Mouse (Mus musculus) midbrain, embryonic 16.5 days (tissue): ENCODE measurements around the gene Ugp2. TPM values are rescaled to one million over a fixed set of nuclear protein-coding genes. Genes with fewer than 3 reads are reported as not detected.

Source experiments
- ATAC-seq: fragments of 200-750 bp; cut with Nextera tagmentation; 2 replicates; pipeline ENCODE4 v1.8.0; 2017; ENCODE audit warnings: moderate TSS enrichment
- H3K27ac ChIP-seq: fragments of 300-500 bp; sonication (generic); 2 replicates; pipeline ENCODE4 v1.5.1; 2014; ENCODE audit warnings: mild to moderate bottlenecking, low read length, mixed read lengths
- H3K27me3 ChIP-seq: fragments of 300-500 bp; sonication (generic); 2 replicates; pipeline ENCODE4 v1.6.1; 2014; ENCODE audit warnings: low read depth, low read length, mixed read lengths; ENCODE audit not compliant: control insufficient read depth, insufficient read depth
- H3K36me3 ChIP-seq: fragments of 300-500 bp; sonication (generic); 2 replicates; pipeline ENCODE4 v1.6.1; 2014; ENCODE audit warnings: mild to moderate bottlenecking, low read length, moderate library complexity, mixed read lengths; ENCODE audit not compliant: control insufficient read depth, insufficient read depth
- H3K4me1 ChIP-seq: fragments of 300-500 bp; sonication (generic); 2 replicates; pipeline ENCODE4 v1.6.1; 2014; ENCODE audit warnings: mild to moderate bottlenecking, low read length, mixed read lengths; ENCODE audit not compliant: control insufficient read depth, insufficient read depth
- H3K4me2 ChIP-seq: fragments of 300-500 bp; sonication (generic); 2 replicates; pipeline ENCODE4 v1.6.1; 2014; ENCODE audit warnings: mild to moderate bottlenecking, low read length, mixed read lengths
- H3K4me3 ChIP-seq: fragments of 300-500 bp; sonication (generic); 2 replicates; pipeline ENCODE4 v1.5.1; 2014; ENCODE audit warnings: low read depth, mild to moderate bottlenecking, low read length, moderate library complexity, mixed read lengths
- H3K9ac ChIP-seq: fragments of 300-500 bp; sonication (generic); 2 replicates; pipeline ENCODE4 v1.6.1; 2014; ENCODE audit warnings: low read depth, low read length, mixed read lengths
- H3K9me3 ChIP-seq: fragments of 300-500 bp; sonication (generic); replicated peaks from 2 replicates; pipeline ENCODE4 v1.6.1; 2014; ENCODE audit warnings: mild to moderate bottlenecking, low read length, mixed read lengths; ENCODE audit not compliant: control insufficient read depth, poor library complexity, severe bottlenecking
- WGBS: fragments of 180-500 bp; shearing (Covaris S2); extraction: QIAGEN DNeasy Blood & Tissue Kit; methylation state at CpG from one replicate; pipeline ENCODE4 v1.1.7; 2014; 5-methylcytosine and 5-hydroxymethylcytosine counted together
- polyA plus RNA-seq: library from polyadenylated mRNA; unstranded; fragments of >200 nt; fragmentation: Nextera tagmentation; extraction: Ambion mirVana; gene quantifications from 2 replicates; pipeline ENCODE4 v1.2.1, GENCODE M21; 2015

Gene Ugp2
- polyA plus RNA-seq, 1 experiment from 2014 or later = 66.4 TPM

DNA sequence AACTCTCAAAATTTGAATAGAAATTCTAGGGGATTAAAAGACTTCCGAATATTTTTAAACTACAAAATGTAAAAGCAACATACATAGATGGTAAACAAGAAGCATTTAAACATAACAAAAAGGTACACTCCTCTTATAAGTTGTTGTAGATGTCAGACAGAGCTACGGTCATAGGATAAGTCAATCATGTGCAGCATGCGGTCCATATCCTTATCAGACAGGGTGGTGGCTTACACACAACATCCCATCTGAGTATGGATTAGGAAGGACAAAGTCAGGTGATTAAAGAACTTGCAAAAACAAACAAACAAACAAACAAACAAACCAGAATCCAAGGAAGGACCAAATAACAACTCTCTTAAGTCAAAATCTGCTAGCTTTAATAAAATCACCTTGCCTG is 25.0 kb downstream of the Ugp2 start:
- ATAC-seq = no peak
- Histone ChIP-seq H3K4me1 (no peaks in the 10 kb centered on the region), H3K4me2 (no peak overlapping the region), H3K36me3 (no peaks in the 10 kb centered on the region; the same call in 1 of the 2 replicates), H3K9me3 (no peaks in the 10 kb centered on the region), H3K27ac (no peak overlapping the region), H3K27me3 (no peaks in the 10 kb centered on the region), H3K9ac (no peak overlapping the region), H3K4me3 (no peak overlapping the region)
- WGBS = 98% methylated on average over 3 of the region's 3 CpGs

DNA sequence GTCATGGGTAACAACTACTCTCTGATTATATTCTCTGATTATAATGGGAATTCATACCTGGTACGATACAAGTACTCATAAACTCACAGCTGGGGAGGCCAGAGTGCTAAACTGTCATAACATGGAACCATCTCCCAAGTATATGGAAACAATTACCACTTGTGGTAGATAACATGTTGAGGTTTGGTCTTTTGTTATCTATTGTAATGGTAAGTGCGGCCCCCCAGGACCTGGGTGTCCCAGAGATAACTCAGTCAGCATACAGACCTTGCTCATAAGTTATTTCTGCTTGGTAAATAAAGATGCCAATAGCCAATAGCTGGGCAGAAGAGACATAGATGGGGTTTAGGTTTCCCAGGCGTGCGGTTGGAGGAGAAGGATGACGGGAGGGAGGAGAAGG is 27.5 kb downstream of the Ugp2 start:
- Histone ChIP-seq H3K9ac (no peak overlapping the region), H3K27ac (no peak overlapping the region), H3K36me3 (no peaks in the 10 kb centered on the region; the same call in 1 of the 2 replicates), H3K4me3 (no peak overlapping the region), H3K9me3 (no peaks in the 10 kb centered on the region), H3K4me1 (no peaks in the 10 kb centered on the region), H3K27me3 (no peaks in the 10 kb centered on the region), H3K4me2 (no peak overlapping the region)
- 95% methylated on average over 5 of the region's 5 CpGs for WGBS
- ATAC-seq = no peak

DNA sequence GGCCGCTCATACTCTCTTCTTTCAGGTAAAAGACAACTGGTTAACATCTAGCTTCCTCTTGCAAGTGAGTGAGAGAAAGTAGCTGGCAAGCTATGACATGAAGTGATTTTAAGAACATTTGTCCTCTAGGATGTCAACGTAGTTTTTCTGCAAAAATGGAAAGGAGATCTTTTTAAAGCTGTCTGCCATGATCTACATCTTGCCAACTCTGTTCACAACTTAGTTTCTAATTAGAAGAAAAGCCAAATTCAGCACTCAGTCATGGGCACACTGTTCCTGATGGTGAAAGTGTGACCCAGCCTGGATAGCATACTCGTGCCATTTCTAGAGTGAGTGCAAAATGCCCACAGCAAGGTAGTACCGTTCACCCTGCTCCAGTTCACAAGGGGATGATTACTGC is 31.9 kb downstream of the Ugp2 start:
- no peaks in the 10 kb centered on the region for H3K27me3 ChIP-seq
- no peaks in the 10 kb centered on the region for H3K9me3 ChIP-seq
- H3K4me3 ChIP-seq = no peak overlapping the region
- no peaks in the 10 kb centered on the region for H3K36me3 ChIP-seq
- no peak overlapping the region for H3K4me2 ChIP-seq
- no peak overlapping the region for H3K9ac ChIP-seq
- no peaks in the 10 kb centered on the region for H3K4me1 ChIP-seq
- WGBS = 94% methylated on average over 4 of the region's 4 CpGs
- no peak overlapping the region for H3K27ac ChIP-seq
- no peak for ATAC-seq

DNA sequence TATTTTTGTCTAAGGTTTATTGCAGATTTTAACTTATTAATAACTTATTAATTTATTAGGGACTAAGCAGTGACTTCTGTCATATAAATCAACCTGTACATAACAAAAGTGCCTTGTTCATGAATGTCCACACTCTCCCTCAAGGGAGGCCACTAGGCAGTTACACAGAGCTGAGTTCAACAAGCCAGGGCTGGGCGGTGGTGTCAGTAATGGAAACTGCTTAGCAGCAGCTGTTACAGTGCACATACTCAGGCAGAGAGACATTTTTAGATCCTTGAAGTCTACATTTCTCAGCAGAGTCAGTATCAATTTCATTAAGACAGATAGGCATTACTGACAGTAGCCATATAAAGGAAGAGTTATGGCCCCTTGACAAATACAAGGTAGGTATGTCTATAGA is 33.1 kb downstream of the Ugp2 start:
- H3K4me3 ChIP-seq = no peak overlapping the region
- H3K4me1 ChIP-seq = no peaks in the 10 kb centered on the region
- WGBS = 100% methylated on average over 1 of the region's 1 CpGs
- H3K9ac ChIP-seq = no peak overlapping the region
- H3K36me3 ChIP-seq = no peaks in the 10 kb centered on the region; the same call in 1 of the 2 replicates
- H3K27me3 ChIP-seq = no peaks in the 10 kb centered on the region
- no peak overlapping the region for H3K4me2 ChIP-seq
- ATAC-seq = no peak
- H3K9me3 ChIP-seq = no peaks in the 10 kb centered on the region
- H3K27ac ChIP-seq = no peak overlapping the region

DNA sequence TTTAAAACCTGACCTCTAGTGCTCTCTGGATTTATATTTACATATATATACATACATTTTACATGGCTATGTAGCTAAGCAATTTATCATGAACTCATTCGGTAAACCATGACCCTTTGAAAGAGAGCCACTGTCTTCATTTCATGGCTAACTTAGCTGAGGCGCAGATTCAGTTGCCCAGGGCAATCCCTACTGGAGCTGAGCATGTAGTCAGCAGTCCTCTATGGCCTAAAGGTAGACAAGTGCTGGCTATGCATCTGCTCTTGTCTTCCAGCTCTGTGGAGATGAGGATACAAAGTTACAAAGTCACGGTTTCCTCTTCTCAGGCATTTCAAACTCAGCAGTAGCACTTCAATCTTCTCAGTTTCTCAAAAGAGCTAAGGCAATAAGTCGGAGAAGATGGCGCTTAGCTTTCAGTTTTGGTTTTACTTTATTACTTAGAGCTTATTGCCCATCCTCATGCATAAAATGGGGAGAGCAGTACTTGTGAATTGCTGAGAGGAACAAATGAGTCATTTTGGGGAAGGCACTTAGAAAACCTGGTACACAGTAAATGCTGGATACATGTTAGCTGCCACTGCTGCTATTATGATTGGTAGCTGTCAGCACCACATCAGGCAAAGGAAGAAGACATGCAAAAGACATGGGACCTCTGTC is 38.2 kb downstream of the Ugp2 start:
- Histone ChIP-seq H3K4me3 (no peak overlapping the region), H3K27ac (no peak overlapping the region), H3K9ac (no peak overlapping the region), H3K36me3 (peaks cover 17% of the 10 kb centered on the region), H3K4me2 (no peak overlapping the region), H3K9me3 (no peaks in the 10 kb centered on the region), H3K4me1 (no peaks in the 10 kb centered on the region), H3K27me3 (no peaks in the 10 kb centered on the region)
- WGBS = 95% methylated on average over 5 of the region's 5 CpGs
- ATAC-seq = no peak

DNA sequence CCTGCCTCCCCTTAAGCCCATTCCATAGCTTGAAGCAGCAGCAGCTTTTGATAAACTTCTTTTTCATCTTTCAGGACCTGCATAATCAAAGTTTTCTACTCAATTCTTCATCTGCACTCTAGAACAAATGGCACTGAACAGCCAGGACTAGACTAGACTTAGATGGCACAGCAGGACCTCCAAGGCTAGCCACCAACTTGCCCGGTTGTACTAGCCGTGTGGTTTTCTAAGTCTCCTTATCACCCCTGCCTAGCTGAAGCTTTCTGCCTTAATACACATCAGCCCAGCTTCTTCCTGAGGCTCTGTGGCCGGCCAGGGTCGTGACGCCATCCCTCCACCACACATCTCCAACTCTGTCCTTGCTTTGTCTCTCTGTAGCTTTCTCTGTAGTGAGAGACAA is 42.9 kb downstream of the Ugp2 start:
- Histone ChIP-seq H3K36me3 (peaks cover 17% of the 10 kb centered on the region), H3K9ac (no peak overlapping the region), H3K9me3 (no peaks in the 10 kb centered on the region), H3K4me2 (no peak overlapping the region), H3K4me3 (no peak overlapping the region), H3K27me3 (no peaks in the 10 kb centered on the region), H3K4me1 (no peaks in the 10 kb centered on the region), H3K27ac (no peak overlapping the region)
- ATAC-seq = no peak
- 92% methylated on average over 5 of the region's 5 CpGs for WGBS

DNA sequence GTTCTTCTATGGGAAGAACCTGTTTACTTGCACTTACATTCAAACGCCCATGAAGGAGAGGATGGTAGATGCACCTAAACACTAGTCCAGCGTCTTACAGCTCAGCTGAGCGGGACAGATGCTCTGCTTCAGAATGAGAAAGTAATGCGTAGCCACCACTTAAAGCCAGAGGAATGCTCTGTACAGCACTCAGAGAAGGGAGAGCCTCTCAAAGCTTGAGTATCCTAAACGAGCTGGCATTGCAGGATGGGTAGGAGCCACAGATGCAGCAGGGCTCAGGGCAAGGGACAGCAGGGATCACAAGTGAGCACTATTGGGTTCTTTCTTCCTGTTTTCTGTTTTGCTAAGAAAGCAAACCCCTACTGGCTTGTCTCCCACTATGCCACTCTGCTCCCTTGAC is 43.5 kb downstream of the Ugp2 start:
- H3K27me3 ChIP-seq = no peaks in the 10 kb centered on the region
- H3K27ac ChIP-seq = no peak overlapping the region
- no peak overlapping the region for H3K9ac ChIP-seq
- H3K4me2 ChIP-seq = no peak overlapping the region
- no peaks in the 10 kb centered on the region for H3K9me3 ChIP-seq
- no peaks in the 10 kb centered on the region for H3K4me1 ChIP-seq
- H3K36me3 ChIP-seq = peaks cover 15% of the 10 kb centered on the region
- H3K4me3 ChIP-seq = no peak overlapping the region
- WGBS = 87% methylated on average over 5 of the region's 5 CpGs
- ATAC-seq = no peak

DNA sequence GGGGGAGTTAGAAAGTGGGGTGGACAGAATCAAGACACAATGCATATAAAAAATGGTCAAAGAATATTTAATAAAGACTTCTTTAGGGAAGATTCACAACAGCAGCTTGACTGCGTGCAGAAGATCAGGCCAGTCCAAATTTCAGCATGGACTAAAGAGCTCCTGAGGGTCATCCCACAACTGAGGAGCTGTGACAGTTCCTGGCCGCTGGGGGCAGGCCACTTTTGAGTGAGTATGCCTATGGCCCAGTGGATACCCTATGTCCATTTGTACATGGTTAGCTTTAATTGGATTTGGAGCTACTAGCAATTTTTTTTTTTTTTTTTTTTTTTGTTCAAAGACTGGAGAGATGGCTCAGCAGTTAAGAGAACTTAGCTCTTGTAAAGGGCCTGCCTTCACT is 44.2 kb downstream of the Ugp2 start:
- Histone ChIP-seq H3K4me3 (no peak overlapping the region), H3K4me2 (no peak overlapping the region), H3K9me3 (no peaks in the 10 kb centered on the region), H3K27ac (no peak overlapping the region), H3K36me3 (peaks cover 12% of the 10 kb centered on the region), H3K9ac (no peak overlapping the region), H3K4me1 (no peaks in the 10 kb centered on the region), H3K27me3 (no peaks in the 10 kb centered on the region)
- 70% methylated on average over 2 of the region's 2 CpGs for WGBS
- ATAC-seq = no peak

DNA sequence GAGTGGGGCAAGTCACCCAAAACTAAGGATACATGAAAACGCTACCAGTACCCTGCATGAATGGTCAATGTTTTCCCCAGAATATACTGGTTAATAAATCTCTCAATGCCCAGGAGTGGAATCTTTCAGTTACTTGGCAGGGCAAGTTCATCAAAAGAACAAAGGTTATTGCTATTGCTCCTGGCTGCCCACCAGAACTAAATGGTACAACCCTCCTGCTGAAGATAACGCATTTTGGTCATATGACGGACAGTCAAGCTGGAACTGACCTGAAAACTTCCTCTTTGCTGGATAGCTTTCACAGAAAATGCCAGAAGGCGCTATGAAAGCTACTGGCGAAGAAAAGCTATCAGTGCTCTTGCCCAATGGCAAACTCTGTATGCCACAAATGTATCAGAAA is 45.2 kb downstream of the Ugp2 start:
- peaks cover 12% of the 10 kb centered on the region for H3K36me3 ChIP-seq

More for the DNA sequence above, 45.2 kb downstream of the Ugp2 start:
- H3K4me2 ChIP-seq = no peak overlapping the region
- H3K9ac ChIP-seq = no peak overlapping the region
- H3K4me3 ChIP-seq = no peak overlapping the region
- 94% methylated on average over 5 of the region's 5 CpGs for WGBS
- no peaks in the 10 kb centered on the region for H3K4me1 ChIP-seq
- no peaks in the 10 kb centered on the region for H3K27me3 ChIP-seq
- no peak for ATAC-seq
- no peak overlapping the region for H3K27ac ChIP-seq
- no peaks in the 10 kb centered on the region for H3K9me3 ChIP-seq
